Mouse (Mus musculus) C2C12 (cell line): ENCODE data around the gene Tprg.

Experiments
- CEBPB ChIP-seq: IDR thresholded peaks from one replicate; pipeline ENCODE4 v1.6.1; 2011; ENCODE audit warnings: low read depth, mild to moderate bottlenecking, control low read depth, moderate library complexity
- CTCF ChIP-seq: IDR thresholded peaks from one replicate; pipeline ENCODE4 v1.5.1; 2011; ENCODE audit not compliant: control insufficient read depth, insufficient read depth, insufficient read length
- FOSL1 ChIP-seq: IDR thresholded peaks from one replicate; pipeline ENCODE4 v1.8.0; 2011; ENCODE audit warnings: mild to moderate bottlenecking, low read length; ENCODE audit not compliant: poor library complexity, insufficient read depth, severe bottlenecking
- MAX ChIP-seq: IDR thresholded peaks from one replicate; pipeline ENCODE4 v1.6.1; 2011; ENCODE audit warnings: mild to moderate bottlenecking, control low read depth
- MYOD1 ChIP-seq: IDR thresholded peaks from one replicate; pipeline ENCODE4 v1.6.1; 2011; ENCODE audit warnings: low read depth; ENCODE audit not compliant: control insufficient read depth, insufficient read length
- MYOG ChIP-seq: IDR thresholded peaks from one replicate; pipeline ENCODE4 v1.6.1; 2011; ENCODE audit not compliant: control insufficient read depth, insufficient read length; ENCODE audit errors: extremely low read depth
- USF1 ChIP-seq: IDR thresholded peaks from one replicate; pipeline ENCODE4 v1.6.1; 2011; ENCODE audit warnings: low read depth, mild to moderate bottlenecking, control low read depth, moderate library complexity

GRCm38 (mm10) chr16:25262306-25262705 lies 24.3 kb upstream of the Tprg start:
- TF ChIP-seq CTCF (no peak), USF1 (no peak), MYOG (no peak), MAX (no peak), FOSL1 (no peak), MYOD1 (no peak), CEBPB (no peak)
